Mouse (Mus musculus): ENCODE results near the gene Satb1. TPM values are rescaled to one million over a fixed set of nuclear protein-coding genes. Genes with fewer than 3 reads are reported as not detected.

Satb1 gene
- polyA plus RNA-seq, 1 experiment from 2014 or later = 16.1 TPM

- H3K4me2 ChIP-seq (replicated peaks) = no peak overlapping the region
- no peak overlapping the region for H3K4me3 ChIP-seq
- no peaks in the 10 kb centered on the region for H3K27me3 ChIP-seq
- peaks cover 10% of the 10 kb centered on the region for H3K4me1 ChIP-seq
- H3K9ac ChIP-seq = no peak overlapping the region
- peaks cover under 1% of the 10 kb centered on the region; the same call in 1 of the 2 replicates for H3K36me3 ChIP-seq
- no peak for ATAC-seq (ENCODE audit: low FRiP score, low read depth)
- 63% methylated on average over 6 of the region's 6 CpGs for WGBS
- H3K9me3 ChIP-seq = no peaks in the 10 kb centered on the region
- H3K27ac ChIP-seq = no peak overlapping the region
These were observed 43.3 kb downstream of the Satb1 start for GRCm38 (mm10) chr17:51789777-51790176.

GRCm38 (mm10) chr17:51789098-51789497 lies 44.0 kb downstream of the Satb1 start:
- no peak overlapping the region for H3K27ac ChIP-seq
- H3K27me3 ChIP-seq = no peaks in the 10 kb centered on the region
- H3K36me3 ChIP-seq = peaks cover 3% of the 10 kb centered on the region; the same call in 1 of the 2 replicates
- no peaks in the 10 kb centered on the region for H3K9me3 ChIP-seq
- WGBS = 92% methylated on average over 4 of the region's 4 CpGs
- H3K4me1 ChIP-seq = peaks cover 10% of the 10 kb centered on the region
- H3K4me2 ChIP-seq (replicated peaks) = no peak overlapping the region
- ATAC-seq (ENCODE audit: low FRiP score, low read depth) = no peak
- no peak overlapping the region for H3K9ac ChIP-seq
- no peak overlapping the region for H3K4me3 ChIP-seq

- no peak overlapping the region for H3K27ac ChIP-seq
- no peak overlapping the region for H3K9ac ChIP-seq
- WGBS = 87% methylated on average over 2 of the region's 2 CpGs
- no peaks in the 10 kb centered on the region for H3K9me3 ChIP-seq
- no peaks in the 10 kb centered on the region for H3K27me3 ChIP-seq
- H3K4me3 ChIP-seq = no peak overlapping the region
- peaks cover 7% of the 10 kb centered on the region for H3K36me3 ChIP-seq
- H3K4me1 ChIP-seq = peaks cover 10% of the 10 kb centered on the region
- no peak for ATAC-seq (ENCODE audit: low FRiP score, low read depth)
- H3K4me2 ChIP-seq (replicated peaks) = no peak overlapping the region
These were observed 45.1 kb downstream of the Satb1 start for GRCm38 (mm10) chr17:51787955-51788354.

DNA sequence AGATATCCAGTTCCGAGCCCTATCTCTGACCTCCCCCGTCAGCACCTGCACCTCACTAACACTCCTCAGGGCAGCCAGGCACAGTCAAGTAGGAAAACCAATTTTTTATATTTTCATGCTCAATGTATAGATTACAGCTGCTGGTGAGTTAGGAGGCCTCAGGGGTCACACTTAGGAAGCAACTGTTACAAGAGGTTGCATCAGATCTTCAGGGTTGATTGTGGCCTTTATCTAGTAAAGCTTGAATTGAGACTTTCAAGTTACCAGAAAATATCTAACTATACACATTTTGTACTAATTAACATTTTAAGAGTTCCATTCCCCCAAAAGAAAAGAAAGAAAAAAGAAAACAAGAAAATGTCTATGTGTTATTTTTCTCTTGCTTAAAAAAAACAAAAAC lies 47.0 kb downstream of the Satb1 start:
- Histone ChIP-seq H3K36me3 (peaks cover 18% of the 10 kb centered on the region), H3K9ac (no peak overlapping the region), H3K27me3 (no peaks in the 10 kb centered on the region), H3K4me3 (no peak overlapping the region), H3K4me2 (replicated peaks) (no peak overlapping the region), H3K27ac (no peak overlapping the region), H3K4me1 (peaks cover 10% of the 10 kb centered on the region), H3K9me3 (no peaks in the 10 kb centered on the region)
- ATAC-seq (ENCODE audit: low FRiP score, low read depth) = no peak
- WGBS = 93% methylated on average over 2 of the region's 2 CpGs

DNA sequence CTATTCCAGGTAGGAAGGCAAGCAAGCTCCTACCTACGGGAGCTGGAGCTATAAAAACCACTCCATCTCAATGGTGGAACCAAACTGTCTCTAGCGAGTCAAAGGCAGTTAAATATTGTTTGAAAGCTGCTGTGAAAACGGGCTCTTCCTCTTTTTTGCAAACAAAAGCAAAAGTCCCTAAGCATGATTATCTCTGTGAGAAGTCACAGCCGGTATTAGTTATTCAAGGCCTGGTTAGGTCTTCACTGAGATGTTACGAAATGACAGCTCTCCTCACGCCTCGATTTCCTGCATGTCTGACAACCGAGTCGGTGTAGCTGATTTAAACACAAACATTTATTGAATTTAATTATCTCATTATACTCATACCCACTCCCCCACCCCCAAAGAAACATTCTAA lies 48.2 kb downstream of the Satb1 start:
- Histone ChIP-seq H3K4me1 (peaks cover 6% of the 10 kb centered on the region), H3K4me3 (no peak overlapping the region), H3K36me3 (peaks cover 18% of the 10 kb centered on the region), H3K4me2 (replicated peaks) (no peak overlapping the region), H3K9ac (no peak overlapping the region), H3K9me3 (no peaks in the 10 kb centered on the region), H3K27me3 (no peaks in the 10 kb centered on the region), H3K27ac (no peak overlapping the region)
- 90% methylated on average over 9 of the region's 9 CpGs for WGBS
- no peak for ATAC-seq (ENCODE audit: low FRiP score, low read depth)

GRCm38 (mm10) chr17:51783591-51784279 lies 49.4 kb downstream of the Satb1 start:
- H3K36me3 ChIP-seq = peaks cover 18% of the 10 kb centered on the region
- 84% methylated on average over 8 of the region's 8 CpGs for WGBS
- H3K27me3 ChIP-seq = no peaks in the 10 kb centered on the region
- H3K4me3 ChIP-seq = no peak overlapping the region
- no peak overlapping the region for H3K27ac ChIP-seq
- no peaks in the 10 kb centered on the region for H3K9me3 ChIP-seq
- H3K4me2 ChIP-seq (replicated peaks) = no peak overlapping the region
- H3K4me1 ChIP-seq = no peaks in the 10 kb centered on the region
- ATAC-seq (ENCODE audit: low FRiP score, low read depth) = no peak
- H3K9ac ChIP-seq = no peak overlapping the region

GRCm38 (mm10) chr17:51780036-51780435 lies 53.1 kb downstream of the Satb1 start:
- ATAC-seq (ENCODE audit: low FRiP score, low read depth) = no peak
- WGBS = 95% methylated on average over 11 of the region's 11 CpGs
- Histone ChIP-seq H3K4me2 (replicated peaks) (no peak overlapping the region), H3K27me3 (no peaks in the 10 kb centered on the region), H3K9ac (no peak overlapping the region), H3K4me1 (0 out of 2 replicates have a peak, but pooled peaks cover 2% of the 10 kb centered on the region), H3K36me3 (peaks cover 18% of the 10 kb centered on the region), H3K9me3 (no peaks in the 10 kb centered on the region), H3K27ac (no peak overlapping the region), H3K4me3 (no peak overlapping the region)

GRCm38 (mm10) chr17:51778961-51779360 lies 54.1 kb downstream of the Satb1 start:
- WGBS = 85% methylated on average over 2 of the region's 2 CpGs
- no peak overlapping the region for H3K4me3 ChIP-seq
- H3K27me3 ChIP-seq = no peaks in the 10 kb centered on the region
- no peak overlapping the region for H3K4me2 ChIP-seq (replicated peaks)
- 0 out of 2 replicates have a peak, but pooled peaks cover 2% of the 10 kb centered on the region for H3K4me1 ChIP-seq
- H3K9me3 ChIP-seq = no peaks in the 10 kb centered on the region
- no peak overlapping the region for H3K27ac ChIP-seq
- H3K9ac ChIP-seq = no peak overlapping the region
- H3K36me3 ChIP-seq = peaks cover 16% of the 10 kb centered on the region
- ATAC-seq (ENCODE audit: low FRiP score, low read depth) = no peak

- WGBS = 59% methylated on average over 1 of the region's 1 CpGs
- peaks cover 10% of the 10 kb centered on the region for H3K36me3 ChIP-seq
- H3K9ac ChIP-seq = no peak overlapping the region
- H3K4me2 ChIP-seq (replicated peaks) = no peak overlapping the region
- H3K27ac ChIP-seq = no peak overlapping the region
- H3K27me3 ChIP-seq = no peaks in the 10 kb centered on the region
- ATAC-seq (ENCODE audit: low FRiP score, low read depth) = peak; percentile 32; the same call in 1 of the 2 replicates
- H3K4me1 ChIP-seq = 0 out of 2 replicates have a peak, but pooled peaks cover 2% of the 10 kb centered on the region
- no peak overlapping the region for H3K4me3 ChIP-seq
- no peaks in the 10 kb centered on the region for H3K9me3 ChIP-seq
These were observed 55.3 kb downstream of the Satb1 start for GRCm38 (mm10) chr17:51777813-51778212.

DNA sequence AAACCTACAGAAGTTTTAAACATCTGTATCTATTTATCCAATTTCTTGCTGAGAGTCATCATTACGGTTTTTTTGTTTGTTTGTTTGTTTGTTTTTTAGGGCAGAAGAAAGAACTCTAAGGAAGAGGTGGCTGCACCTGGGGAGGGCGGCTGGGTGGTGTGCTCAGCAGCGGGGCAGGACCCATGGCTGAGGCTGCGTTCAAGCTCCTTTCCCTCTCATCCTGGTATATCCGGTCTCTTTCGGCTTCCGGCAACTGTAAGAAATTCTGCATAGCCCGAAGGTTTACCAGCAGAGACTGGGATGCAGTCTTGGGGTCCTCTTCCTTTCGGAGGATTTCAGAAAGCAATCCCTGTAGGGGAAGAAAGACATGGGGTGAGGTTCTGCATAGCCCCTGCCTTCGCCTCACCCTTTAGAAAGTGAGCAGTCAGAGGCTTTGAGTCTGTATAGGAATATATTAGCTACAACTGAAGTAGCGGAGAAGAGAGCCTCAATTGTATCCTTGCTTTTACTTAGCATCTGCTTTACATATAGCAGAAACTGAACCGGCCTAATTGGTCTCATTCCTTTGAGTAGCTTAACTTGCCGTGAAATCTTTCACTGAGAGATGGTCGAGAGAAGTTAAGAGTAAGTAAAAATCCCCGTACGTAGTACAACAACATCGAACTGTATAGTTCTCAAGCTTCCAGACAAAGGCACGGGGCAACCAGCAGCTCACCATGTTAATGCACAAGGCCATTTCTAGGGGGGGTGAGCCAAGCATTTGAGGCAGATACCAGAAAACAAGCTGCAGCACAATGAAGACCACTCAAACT lies 57.8 kb downstream of the Satb1 start:
- no peak for ATAC-seq (ENCODE audit: low FRiP score, low read depth)
- Histone ChIP-seq H3K9me3 (no peaks in the 10 kb centered on the region), H3K4me3 (no peak overlapping the region), H3K27me3 (no peaks in the 10 kb centered on the region), H3K27ac (no peak overlapping the region), H3K4me2 (replicated peaks) (no peak overlapping the region), H3K9ac (no peak overlapping the region), H3K4me1 (0 out of 2 replicates have a peak, but pooled peaks cover 2% of the 10 kb centered on the region), H3K36me3 (no peaks in the 10 kb centered on the region)
- 80% methylated on average over 18 of the region's 18 CpGs for WGBS

DNA sequence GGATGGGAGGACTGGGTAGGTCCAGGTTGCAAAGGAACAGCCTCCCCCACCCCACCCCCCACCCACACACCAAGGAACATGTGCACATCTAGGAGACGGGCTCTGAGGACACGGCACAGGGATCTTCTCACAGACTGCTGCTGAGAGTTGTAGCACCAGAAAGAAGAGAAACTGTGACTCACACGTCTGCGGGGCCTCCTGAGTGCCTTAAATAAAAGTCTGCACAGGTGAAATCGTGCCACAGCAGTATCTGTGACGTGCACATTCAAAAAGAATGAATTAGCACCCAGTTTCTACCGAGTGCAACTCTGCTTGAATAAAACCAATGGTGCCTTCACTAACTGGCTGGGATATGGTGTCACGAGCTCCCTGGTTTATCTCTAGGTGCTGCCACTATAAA lies 69.5 kb downstream of the Satb1 start:
- H3K9me3 ChIP-seq = no peaks in the 10 kb centered on the region; the same call in 1 of the 2 replicates
- ATAC-seq (ENCODE audit: low FRiP score, low read depth) = no peak
- H3K36me3 ChIP-seq = no peaks in the 10 kb centered on the region
- 85% methylated on average over 8 of the region's 8 CpGs for WGBS
- H3K27ac ChIP-seq = no peak overlapping the region
- peaks cover 21% of the 10 kb centered on the region for H3K27me3 ChIP-seq
- peaks cover 23% of the 10 kb centered on the region for H3K4me1 ChIP-seq
- H3K4me3 ChIP-seq = no peak overlapping the region
- H3K4me2 ChIP-seq (replicated peaks) = no peak overlapping the region
- no peak overlapping the region for H3K9ac ChIP-seq

GRCm38 (mm10) chr17:51762503-51762902 lies 70.6 kb downstream of the Satb1 start:
- ATAC-seq (ENCODE audit: low FRiP score, low read depth) = no peak; the same call in 1 of the 2 replicates
- WGBS = 47% methylated on average over 7 of the region's 7 CpGs

More at GRCm38 (mm10) chr17:51762503-51762902, 70.6 kb downstream of the Satb1 start:
- no peaks in the 10 kb centered on the region; the same call in 1 of the 2 replicates for H3K9me3 ChIP-seq
- no peak overlapping the region for H3K9ac ChIP-seq
- peaks cover 24% of the 10 kb centered on the region for H3K27me3 ChIP-seq
- H3K4me2 ChIP-seq (replicated peaks) = peak overlapping the region; percentile 21; the same call in 1 of the 2 replicates
- H3K36me3 ChIP-seq = no peaks in the 10 kb centered on the region; the same call in 1 of the 2 replicates
- peak overlapping the region; percentile 55; the same call in 1 of the 2 replicates for H3K27ac ChIP-seq
- peaks cover 23% of the 10 kb centered on the region for H3K4me1 ChIP-seq
- no peak overlapping the region for H3K4me3 ChIP-seq
